Mouse (Mus musculus) MEL (cell line): ENCODE measurements around the gene Osbpl10.

ENCODE experiments used
- POLR2AphosphoS2 ChIP-seq: IDR thresholded peaks from 2 replicates; pipeline ENCODE4 v1.6.1; 2011; ENCODE audit warnings: low read length, improper control_type of control experiment
- TCF12 ChIP-seq: IDR thresholded peaks from 2 replicates; pipeline ENCODE4 v1.6.1; 2014; ENCODE audit warnings: low read depth, mild to moderate bottlenecking, inconsistent platforms, low read length, improper control_type of control experiment, moderate library complexity
- USF2 ChIP-seq, 2 experiments: IDR thresholded peaks; 2 replicates each; pipeline ENCODE4 v1.6.1; 2011 to 2012; ENCODE audit warnings: improper control_type of control experiment in 2 of 2, low read length in 2 of 2, borderline replicate concordance in 1 of 2, inconsistent platforms in 1 of 2, low read depth in 1 of 2, mild to moderate bottlenecking in 1 of 2; ENCODE audit not compliant: insufficient read depth in 1 of 2

DNA sequence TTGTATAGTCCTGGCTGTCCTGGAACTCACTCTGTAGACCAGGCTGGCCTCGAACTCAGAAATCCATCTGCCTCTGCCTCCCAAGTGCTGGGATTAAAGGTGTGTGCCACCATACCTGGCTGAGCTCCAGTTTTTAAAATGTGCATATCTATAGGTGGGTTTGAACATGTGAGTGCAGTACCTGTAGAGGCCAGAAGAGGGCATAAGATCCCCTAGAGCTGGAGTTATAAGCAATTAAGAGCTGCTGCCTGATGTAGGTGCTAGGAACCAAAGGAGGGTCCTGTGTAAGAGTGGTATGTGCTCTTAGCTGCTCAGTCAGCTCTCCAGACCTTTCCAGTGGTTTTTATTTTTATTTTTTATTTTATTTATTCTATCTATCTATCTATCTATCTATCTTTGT lies 86.5 kb downstream of the Osbpl10 start:
- TF ChIP-seq TCF12: no peak
- no peak for TF ChIP-seq POLR2AphosphoS2
- TF ChIP-seq USF2 (IDR thresholded peaks at IDR 0.05; ENCODE audit: borderline replicate concordance in 1 of 2, insufficient read depth in 1 of 2, low read depth in 1 of 2, low read length in 2 of 2): no peak
